Mouse (Mus musculus) thymus, postnatal 10 days (tissue): ENCODE measurements around the gene Iqch.

Source experiments
- DNase-seq, 2 experiments: peaks; one replicate each; pipeline ENCODE4 v3.0.0; 2021; ENCODE audit warnings: low spot score in 2 of 2

Gene Iqch

GRCm38 (mm10) chr9:63612565-63613515 lies 10.5 kb upstream of the Iqch start:
- no peak for DNase-seq

DNA sequence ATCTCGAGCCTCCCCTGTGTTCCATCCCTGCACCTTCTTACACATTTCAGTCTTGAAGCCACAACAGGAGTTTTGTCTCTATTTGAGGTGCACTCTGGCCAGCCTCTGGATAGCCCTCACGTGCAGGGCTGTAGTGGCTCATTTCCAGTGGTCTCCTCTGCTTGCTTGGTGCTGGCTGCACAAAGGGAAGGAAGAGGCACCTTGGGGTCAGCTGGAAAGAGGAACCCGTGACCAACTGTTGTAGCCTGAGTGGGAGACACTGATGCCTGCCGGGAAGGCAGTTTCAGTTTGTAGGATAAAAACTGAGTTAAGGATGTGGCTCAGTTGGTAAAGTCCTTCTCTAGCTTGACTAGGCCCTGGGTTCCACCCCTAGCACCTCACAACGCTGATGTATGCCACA lies 9.7 kb upstream of the Iqch start:
- no peak for DNase-seq

DNA sequence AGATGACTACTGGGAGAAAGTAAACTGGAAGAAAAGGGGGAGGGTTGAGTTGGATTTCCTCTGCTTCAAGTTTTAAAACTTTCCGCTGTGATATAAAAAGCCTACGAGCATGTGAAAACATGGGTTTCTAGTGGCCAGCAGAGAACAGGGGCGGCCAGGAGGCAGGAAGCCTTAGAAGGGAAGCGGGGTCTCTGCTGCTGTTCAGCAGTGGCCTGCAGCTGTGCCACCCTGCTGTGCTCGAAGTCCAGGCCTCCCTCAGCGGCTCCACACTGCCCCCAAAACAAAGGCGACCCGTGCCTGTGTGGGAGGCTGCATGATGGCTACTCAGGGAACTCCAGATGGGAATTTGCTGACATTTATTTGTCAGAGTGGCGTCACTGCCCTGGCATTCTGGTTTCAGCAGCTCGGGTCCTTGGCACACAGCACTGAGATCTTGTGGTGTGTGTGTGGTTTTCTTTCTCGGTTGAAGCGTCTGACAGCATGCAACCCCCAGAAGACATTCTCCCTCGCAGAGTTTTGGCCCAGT lies 8.6 kb upstream of the Iqch start:
- DNase-seq = peak; percentile 10 to 26

DNA sequence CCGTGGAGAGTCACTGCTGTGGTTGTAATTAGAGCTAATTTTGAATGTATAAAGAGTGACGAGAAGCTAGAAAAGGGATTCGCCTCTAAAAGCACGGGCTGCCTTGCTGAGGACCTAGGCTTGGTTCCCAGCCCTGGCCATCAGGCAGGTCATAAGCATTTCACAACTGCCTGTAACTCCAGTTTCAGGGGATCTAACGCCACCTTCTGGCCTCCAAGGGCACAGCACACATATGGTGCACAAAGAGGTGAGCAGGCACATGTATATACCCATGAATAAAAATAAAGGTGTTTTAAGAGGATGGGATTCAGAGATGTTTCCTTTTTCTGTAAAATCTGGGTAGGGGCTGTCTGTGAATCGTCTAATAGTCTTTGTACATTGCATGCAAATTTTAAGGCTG lies 7.9 kb upstream of the Iqch start:
- no peak for DNase-seq

DNA sequence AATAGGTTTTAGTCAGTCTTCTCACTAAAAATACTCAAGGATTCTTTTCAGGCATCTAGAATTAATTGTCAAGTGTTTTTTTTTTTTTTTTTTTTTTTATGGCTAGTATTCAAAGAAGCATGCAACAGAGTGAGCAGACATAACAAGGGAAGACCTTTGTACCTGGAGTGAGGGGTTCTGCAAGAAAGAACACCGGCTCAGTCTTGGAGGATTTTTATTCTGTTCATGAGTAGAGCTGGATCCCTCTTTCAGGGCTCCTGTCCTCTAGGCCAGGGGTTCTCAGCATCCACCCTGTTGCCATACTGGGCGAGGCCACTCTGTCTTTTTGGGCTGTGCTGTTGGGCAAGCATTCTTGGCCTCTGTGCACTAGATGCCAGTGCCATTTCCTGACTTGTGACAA lies 7.5 kb upstream of the Iqch start:
- DNase-seq = no peak

DNA sequence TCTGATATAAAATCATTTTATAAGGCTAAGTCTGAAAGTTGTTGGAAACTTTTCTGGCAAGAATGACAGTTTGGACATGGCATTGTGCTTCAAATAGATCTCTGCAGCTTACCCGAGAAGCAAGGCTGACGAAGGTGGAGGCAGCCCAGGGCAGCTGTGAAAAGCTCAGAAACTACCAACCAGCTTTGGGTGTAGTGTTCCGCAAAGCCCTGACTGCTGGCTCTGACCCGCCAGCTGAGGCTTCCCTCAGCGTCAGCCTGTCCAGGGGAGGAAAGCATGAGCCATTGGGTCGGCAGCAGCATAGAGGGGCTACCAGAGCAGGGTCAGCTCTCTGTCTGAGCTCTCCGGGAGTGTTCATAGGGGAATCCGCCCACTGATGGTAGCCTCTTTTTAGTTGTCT lies 7.0 kb upstream of the Iqch start:
- no peak for DNase-seq

DNA sequence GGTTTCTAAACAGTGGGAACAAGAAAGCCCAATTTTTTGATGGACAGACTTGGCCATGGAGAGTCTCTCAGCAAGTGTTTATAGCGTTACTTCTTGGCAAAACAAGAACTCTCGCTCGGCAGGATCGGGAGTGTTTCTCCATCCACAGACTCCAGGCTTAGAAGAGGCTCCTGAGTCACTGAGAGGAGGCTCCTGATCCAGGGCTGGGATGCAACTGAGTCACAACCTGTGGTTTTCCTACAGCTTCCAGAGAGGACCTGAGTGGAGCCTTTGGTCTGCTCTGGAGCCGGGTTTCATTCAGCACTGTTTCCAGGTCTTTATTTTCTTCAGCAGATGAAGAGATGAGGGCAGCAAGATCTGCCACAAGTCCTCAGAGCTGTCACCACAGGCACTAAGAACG lies 5.7 kb upstream of the Iqch start:
- no peak for DNase-seq

- DNase-seq = no peak
These were observed 4.3 kb upstream of the Iqch start for GRCm38 (mm10) chr9:63606594-63606993.

DNA sequence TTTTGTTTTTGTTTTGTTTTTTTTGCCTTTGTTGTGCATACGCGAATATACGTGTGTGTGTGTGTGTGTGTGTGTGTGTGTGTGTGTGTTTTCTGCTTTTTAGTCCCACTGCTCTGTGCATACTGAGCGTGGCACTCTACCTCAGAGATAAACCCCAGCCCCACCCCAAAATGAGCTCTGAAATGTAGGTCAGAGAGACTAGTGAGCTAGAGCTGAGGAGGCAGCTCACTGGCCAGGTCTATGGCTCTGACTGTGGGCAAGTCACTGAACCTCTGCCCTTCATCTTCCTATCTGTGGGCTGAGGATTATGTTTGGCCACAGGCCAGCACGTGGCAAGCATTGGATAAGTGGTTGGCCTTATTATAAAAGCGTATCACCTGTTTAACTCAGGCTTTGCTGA lies 1.6 kb upstream of the Iqch start:
- peak; percentile 45 to 49 for DNase-seq

GRCm38 (mm10) chr9:63596660-63597059 lies 5.6 kb downstream of the Iqch start:
- DNase-seq = no peak

GRCm38 (mm10) chr9:63595652-63596051 lies 6.6 kb downstream of the Iqch start:
- DNase-seq = no peak

DNA sequence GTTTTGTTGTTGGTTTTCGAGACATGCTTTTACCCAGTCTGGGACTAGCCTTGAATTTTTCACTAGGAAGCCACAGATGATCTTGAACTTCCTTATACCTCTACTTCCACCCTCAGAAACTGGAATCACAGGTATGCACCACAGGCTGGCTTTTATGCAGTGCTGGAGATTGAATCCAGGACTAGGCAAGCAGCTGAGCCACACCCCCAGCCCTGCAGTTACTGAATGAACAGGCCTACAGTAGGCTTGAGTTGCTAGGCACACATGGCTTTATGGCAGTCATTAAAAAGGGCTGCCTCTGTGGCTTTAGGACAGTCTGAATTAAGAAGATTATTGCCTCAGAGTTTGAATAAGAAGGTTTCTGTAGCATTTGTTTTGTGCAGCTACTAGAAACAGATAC lies 7.3 kb downstream of the Iqch start:
- DNase-seq = no peak

DNA sequence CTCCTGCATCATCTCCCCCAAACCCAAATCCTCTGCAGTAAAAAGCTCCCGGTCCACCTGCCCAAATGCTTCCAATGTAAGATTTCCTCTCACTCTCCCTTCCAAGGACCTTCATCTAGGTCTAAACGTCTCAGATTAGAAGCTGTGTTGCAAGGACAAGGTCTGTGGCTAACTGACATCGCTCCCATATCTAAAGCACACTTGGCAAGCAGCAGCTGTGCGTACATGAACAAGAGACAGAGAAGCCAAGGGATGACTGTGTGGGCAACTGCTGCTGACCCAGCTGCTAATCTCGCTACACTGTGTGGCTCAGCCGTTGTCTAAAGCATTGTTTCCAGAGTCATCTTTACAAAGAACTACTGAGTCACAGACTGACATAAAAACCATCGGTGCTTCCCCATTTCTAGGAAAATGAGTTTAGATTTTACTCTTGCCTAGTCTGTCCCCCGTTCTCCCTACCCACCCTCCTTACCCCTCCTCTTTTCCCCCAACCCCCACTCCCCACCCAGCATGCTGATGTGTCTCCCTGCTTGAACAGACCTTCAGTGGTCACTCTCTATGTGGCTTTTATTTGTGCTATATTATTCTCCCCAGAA lies 10.5 kb downstream of the Iqch start:
- no peak for DNase-seq

DNA sequence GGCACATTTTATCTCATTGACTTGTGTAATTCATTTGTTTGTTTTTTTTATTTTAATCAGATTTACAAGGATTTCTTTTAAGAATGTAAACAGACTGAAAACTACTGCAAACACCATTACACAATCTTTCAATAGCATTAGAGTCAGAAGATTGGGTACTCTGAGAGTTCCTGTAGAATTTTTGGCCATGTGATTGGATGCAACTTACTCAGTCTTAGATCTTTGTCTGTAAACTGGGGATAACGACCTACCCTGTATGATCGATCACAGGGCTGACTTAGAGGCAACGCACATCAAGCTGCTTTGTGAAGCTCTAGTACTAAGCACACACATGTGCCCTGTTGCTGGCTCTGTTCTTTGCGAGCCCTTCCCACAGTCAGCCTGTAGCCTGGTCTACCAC lies 11.7 kb downstream of the Iqch start:
- no peak for DNase-seq

DNA sequence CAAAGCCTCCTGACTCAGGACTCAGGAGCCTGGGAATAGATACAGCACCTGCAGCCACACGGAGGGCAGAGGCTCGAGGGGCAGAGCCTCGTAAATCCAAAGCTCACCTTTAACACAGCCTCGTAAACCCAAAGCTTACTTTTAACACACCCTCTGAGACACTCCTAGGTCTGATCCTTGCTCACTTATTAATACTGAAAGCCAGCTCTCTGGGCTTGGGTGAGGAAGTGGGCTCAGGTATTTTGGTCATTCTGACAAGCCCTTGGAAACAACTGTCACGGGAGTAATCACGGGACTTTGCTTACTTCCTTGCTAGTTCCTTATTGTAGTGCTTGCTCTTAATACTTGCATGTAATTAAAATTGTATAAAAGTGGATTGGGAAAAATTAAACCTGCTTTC lies 13.1 kb downstream of the Iqch start:
- DNase-seq = no peak

DNA sequence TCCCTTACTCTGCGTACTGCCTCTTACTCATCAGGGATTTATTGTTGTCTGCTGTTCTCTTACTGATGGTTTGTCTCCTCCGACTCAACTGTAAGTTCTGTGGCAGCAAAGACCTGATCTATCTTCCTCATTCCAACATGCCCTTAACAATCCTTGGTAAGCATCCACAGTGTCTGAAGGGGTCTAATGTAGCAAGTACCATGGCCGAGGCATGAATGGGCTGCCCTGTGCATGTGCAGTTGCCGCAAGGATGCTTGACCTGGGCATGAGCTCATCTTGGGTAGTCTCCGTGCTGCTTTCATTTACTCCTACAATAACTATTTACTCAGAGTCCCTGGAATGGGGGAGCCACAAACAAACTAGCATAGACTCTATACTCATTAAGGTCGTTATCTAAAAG lies 17.0 kb downstream of the Iqch start:
- DNase-seq = no peak

DNA sequence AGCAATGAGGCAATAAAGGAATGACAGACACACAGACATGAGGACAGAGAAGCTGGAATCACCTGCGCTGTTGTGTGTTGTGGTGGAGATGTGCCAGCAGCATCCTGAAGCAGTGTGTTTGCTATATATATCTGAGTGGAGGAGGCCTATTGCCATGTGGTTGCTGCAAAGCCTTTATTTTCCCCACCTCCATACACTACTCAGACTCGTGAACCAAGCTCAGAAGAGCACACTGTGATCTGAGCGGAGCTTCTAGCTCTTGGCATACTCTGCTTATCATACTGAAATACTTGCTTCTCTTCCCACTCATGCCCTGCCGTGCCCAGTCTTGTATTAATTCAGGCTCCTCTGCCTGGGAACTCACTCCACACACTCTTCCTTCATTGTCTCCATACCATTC lies 20.5 kb downstream of the Iqch start:
- no peak for DNase-seq

DNA sequence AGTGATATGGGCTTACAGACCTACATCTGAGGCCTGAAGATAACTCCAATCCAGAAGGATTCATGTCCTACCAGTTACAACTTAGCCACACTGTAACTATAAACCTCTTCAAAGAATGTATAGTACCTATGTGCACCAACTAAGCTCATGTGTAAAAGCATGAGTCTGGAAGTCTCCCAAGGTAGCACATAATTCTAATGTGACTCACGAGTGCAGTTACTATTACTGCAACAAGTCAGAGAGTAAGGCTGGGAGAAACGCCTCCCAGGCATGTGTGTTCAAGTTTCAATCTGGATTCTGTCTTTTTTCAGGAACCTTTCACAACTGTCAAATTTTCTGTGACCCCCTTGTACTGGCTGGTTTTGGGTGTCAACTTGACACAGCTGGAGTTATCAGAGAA lies 22.2 kb downstream of the Iqch start:
- no peak for DNase-seq

- DNase-seq = no peak
These were observed 22.6 kb downstream of the Iqch start for GRCm38 (mm10) chr9:63579644-63580043.

- no peak for DNase-seq
These were observed 24.8 kb downstream of the Iqch start for GRCm38 (mm10) chr9:63577469-63577868.

- DNase-seq = no peak
These were observed 29.4 kb downstream of the Iqch start for GRCm38 (mm10) chr9:63572874-63573273.

GRCm38 (mm10) chr9:63571895-63572294 lies 30.4 kb downstream of the Iqch start:
- DNase-seq = no peak

DNA sequence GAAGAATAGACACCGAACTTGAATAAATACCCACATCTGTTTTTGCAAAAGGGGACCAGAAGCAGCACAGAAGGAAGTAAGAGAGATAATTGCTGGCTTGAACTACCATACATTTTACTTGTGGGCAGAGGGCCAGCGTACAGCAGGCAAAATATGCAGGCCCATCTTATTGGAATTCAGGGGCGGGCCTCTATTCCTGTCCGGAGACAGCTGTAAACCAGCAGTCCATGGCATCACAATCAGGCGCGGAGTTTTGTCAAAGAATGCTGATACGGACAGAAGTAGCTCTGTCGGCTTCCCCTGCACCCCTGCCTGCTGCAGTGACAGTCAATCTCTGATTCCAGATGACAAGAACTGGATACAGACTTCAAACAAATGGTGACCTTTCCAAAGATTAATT lies 33.5 kb downstream of the Iqch start:
- no peak for DNase-seq
